Mouse (Mus musculus): ENCODE results near the gene Arcn1.

GRCm38 (mm10) chr9:44740663-44741192 is 26.9 kb downstream of the Arcn1 start:
- TF ChIP-seq POLR2A (IDR thresholded peaks at IDR 0.05; ENCODE audit: borderline replicate concordance, extremely low read depth, insufficient read depth, insufficient read length, poor library complexity, severe bottlenecking) (no peak), CTCF (IDR thresholded peaks at IDR 0.05; ENCODE audit: borderline replicate concordance, extremely low read depth, insufficient read depth, insufficient read length) (no peak)

All from brain, embryonic 14.5 days (tissue).